Mouse (Mus musculus): Measurements from ENCODE around the gene Ap1ar.

Gene Ap1ar

DNA sequence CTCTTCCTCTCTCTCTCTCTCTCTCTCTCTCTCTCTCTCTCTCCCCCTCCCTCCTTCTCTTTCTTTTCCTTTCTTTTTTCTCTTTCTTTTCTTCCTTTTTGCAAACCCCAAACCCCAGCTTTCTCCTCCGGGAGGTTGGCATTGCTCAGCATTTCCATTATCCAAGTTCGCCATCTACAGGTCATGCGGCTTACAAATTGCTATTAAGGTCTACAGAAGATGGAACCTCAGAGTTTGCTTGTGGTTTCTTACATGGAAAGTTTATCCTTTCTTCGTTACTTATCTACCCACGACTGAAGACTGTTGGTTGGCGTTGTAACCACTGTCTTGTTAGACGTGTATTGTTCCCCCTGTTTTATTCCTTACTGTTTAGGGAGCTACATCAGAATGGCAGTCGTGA is 78.1 kb downstream of the Ap1ar start:
- in situ Hi-C loops (cut with MboI, MseI), result no loop called here

DNA sequence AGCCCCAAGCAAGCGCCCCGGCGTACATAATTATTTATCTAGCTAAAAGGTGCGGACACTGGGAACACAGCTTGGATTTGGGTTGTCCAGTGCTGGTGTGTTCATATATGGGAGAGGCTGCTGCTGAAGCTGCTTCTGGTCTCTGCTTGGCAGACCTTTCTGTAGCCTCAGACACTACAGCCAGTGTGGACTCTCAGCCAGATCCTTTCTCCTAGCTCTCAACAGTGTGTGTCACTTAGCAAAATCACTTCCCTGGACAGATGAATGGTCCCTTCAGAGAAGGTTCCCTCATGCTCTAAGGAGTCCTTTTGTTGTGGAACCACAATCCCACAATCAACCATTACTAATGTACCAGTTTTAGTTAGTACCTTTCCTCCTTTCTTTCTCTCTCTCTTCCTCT is 78.5 kb downstream of the Ap1ar start:
- in situ Hi-C loops (cut with MboI, MseI), result no loop called here

DNA sequence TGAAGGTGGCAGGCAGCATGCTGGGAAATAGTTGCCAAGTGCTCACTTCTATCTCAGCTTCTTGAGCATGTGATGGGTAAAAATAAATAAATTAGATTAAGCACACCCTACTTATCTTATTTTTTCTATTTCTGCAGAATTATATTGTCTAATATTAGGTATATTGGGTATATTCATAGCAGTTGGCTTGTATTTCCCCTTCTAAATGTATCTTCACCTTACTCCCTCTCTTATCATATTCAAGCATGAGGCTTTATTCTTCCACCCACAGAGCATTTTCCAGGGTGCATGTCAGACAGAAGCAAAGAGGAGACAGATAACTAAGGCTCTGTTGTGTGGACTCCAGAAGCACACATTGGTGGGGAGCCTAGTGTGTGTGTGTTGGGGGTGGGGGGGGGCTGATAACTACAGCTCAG is 79.4 kb downstream of the Ap1ar start:
- in situ Hi-C loops (cut with MboI, MseI), result no loop called here

Data from T-helper 2 cell (primary cell).